Comparison of ENCODE assay signal across 34 mouse cellular contexts in the genomic region with DNA sequence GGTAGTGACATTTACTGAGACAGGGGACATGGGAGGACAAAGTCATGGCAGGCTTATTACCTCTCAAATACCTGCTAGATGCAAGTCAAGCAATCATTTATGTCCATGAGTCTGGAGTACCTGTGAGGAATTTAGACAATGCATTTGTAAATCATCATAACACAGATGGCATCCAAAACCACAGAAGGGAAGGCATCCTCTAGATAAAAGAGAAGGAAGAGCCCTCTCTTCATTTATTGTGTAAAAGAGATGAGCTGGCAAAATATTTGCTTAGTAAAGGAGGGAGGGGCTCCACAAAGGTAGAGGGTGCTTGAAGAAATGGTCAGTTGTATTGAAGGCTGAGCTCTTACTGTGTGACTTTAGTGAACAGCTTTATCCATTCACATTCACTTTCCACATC.
"Had no signal": no experiment of that assay in that cellular context is flagged by ENCODE, and none has a peak within 500 bp of the region (broad histone marks: within the 10 kb centered on the region; RNA-seq: fewer than 3 reads in every experiment).

No protein-coding gene starts in this region.

- ATAC-seq: hindbrain, embryonic 16.5 days; hindbrain, postnatal 0 days; inflammation-experienced regulatory T-cells, adult 6 months; intestine, embryonic 15.5 days; intestine, embryonic 16.5 days; intestine, postnatal 0 days had no signal

- H3K9me3 ChIP-seq: heart, embryonic 12.5 days; heart, embryonic 13.5 days; heart, embryonic 15.5 days; hindbrain, embryonic 10.5 days; hindbrain, embryonic 12.5 days; hindbrain, embryonic 13.5 days; hindbrain, embryonic 15.5 days; intestine, embryonic 15.5 days; kidney, embryonic 15.5 days had no signal

- H3K4me2 ChIP-seq: heart, embryonic 12.5 days; heart, embryonic 13.5 days; heart, embryonic 15.5 days; hindbrain, embryonic 12.5 days; hindbrain, embryonic 13.5 days; hindbrain, embryonic 14.5 days; hindbrain, embryonic 15.5 days; intestine, embryonic 15.5 days; kidney, embryonic 15.5 days had no signal

- DNase-seq: heart, postnatal 10 days; heart, postnatal 14 days; heart, postnatal 36 days; heart, postnatal 4 days; kidney, adult 11 months; kidney, adult 18-20 months; kidney, adult 2 months; kidney, adult 8-10 months; kidney, adult 9 months; kidney, postnatal 10 days; kidney, postnatal 14 days; kidney, postnatal 25 days; kidney, postnatal 36 days; kidney, postnatal 4 days; layer of hippocampus, adult 9-11 months; layer of hippocampus, postnatal 36 days had no signal

- H3K36me3 ChIP-seq: heart, embryonic 12.5 days; heart, embryonic 13.5 days; heart, embryonic 15.5 days; hindbrain, embryonic 10.5 days; hindbrain, embryonic 12.5 days; hindbrain, embryonic 13.5 days; hindbrain, embryonic 15.5 days; intestine, embryonic 15.5 days; kidney, embryonic 15.5 days had no signal

- H3K27ac ChIP-seq: heart, embryonic 13.5 days; heart, embryonic 15.5 days; hindbrain, embryonic 10.5 days; hindbrain, embryonic 12.5 days; hindbrain, embryonic 13.5 days; hindbrain, embryonic 14.5 days; hindbrain, embryonic 15.5 days; hindbrain, postnatal 0 days; intestine, embryonic 15.5 days; kidney, embryonic 15.5 days; kidney, postnatal 0 days; layer of hippocampus, adult 2 months; left cerebral cortex, adult 2 months had no signal

- H3K4me3 ChIP-seq: heart, embryonic 12.5 days; heart, embryonic 13.5 days; heart, embryonic 15.5 days; hindbrain, embryonic 10.5 days; hindbrain, embryonic 12.5 days; hindbrain, embryonic 13.5 days; hindbrain, embryonic 15.5 days; intestine, embryonic 15.5 days; kidney, embryonic 15.5 days; layer of hippocampus, adult 2 months; left cerebral cortex, adult 2 months had no signal

- H3K27me3 ChIP-seq: heart, embryonic 12.5 days; heart, embryonic 15.5 days; hindbrain, embryonic 12.5 days; hindbrain, embryonic 13.5 days; hindbrain, embryonic 15.5 days; intestine, embryonic 15.5 days; kidney, embryonic 15.5 days had no signal

- H3K9ac ChIP-seq: heart, embryonic 12.5 days; heart, embryonic 13.5 days; heart, embryonic 15.5 days; hindbrain, embryonic 12.5 days; hindbrain, embryonic 13.5 days; hindbrain, embryonic 14.5 days; hindbrain, embryonic 15.5 days; intestine, embryonic 15.5 days; kidney, embryonic 15.5 days had no signal

- H3K4me1 ChIP-seq: heart, embryonic 12.5 days; heart, embryonic 13.5 days; heart, embryonic 15.5 days; hindbrain, embryonic 10.5 days; hindbrain, embryonic 12.5 days; hindbrain, embryonic 13.5 days; hindbrain, embryonic 15.5 days; intestine, embryonic 15.5 days; kidney, embryonic 15.5 days had no signal
